Mouse (Mus musculus) CD4-positive helper T cell, adult 2 months (primary cell): ENCODE measurements around the gene Adamts12.

ENCODE experiments used
- DNase-seq: peaks from one replicate; pipeline ENCODE4 v3.0.0-alpha.2; 2012; ENCODE audit warnings: low read depth, missing footprints, low spot score

Adamts12 gene

GRCm38 (mm10) chr15:11287780-11288179 is 223.2 kb downstream of the Adamts12 start:
- DNase-seq = no peak

GRCm38 (mm10) chr15:11292246-11292645 is 227.7 kb downstream of the Adamts12 start:
- no peak for DNase-seq

DNA sequence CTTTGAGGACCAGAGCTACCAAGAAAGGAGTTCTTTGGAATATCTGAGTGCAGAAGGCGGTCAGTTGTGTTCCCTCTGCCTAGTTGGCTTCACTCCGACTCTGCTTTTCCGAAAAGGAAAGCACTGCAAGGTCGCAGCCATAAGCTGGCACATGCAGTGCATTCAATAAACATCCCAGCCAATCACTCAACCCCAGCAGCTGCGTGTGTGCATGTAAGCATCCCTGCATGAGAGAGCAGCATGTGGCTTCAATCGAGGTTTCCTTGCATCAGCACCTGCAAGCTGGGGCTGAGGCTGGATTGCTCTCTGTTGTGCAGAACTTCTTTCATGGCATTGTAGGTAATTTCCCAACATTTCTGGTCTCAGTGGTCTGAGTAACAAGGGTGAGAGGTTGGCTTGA is 230.4 kb downstream of the Adamts12 start:
- DNase-seq = no peak

- DNase-seq = no peak
Observed at GRCm38 (mm10) chr15:11297960-11298359, 233.4 kb downstream of the Adamts12 start.

- DNase-seq = no peak
Observed at GRCm38 (mm10) chr15:11317077-11317476, 252.5 kb downstream of the Adamts12 start.

GRCm38 (mm10) chr15:11320481-11320880 is 255.9 kb downstream of the Adamts12 start:
- DNase-seq = peak; percentile 31

DNA sequence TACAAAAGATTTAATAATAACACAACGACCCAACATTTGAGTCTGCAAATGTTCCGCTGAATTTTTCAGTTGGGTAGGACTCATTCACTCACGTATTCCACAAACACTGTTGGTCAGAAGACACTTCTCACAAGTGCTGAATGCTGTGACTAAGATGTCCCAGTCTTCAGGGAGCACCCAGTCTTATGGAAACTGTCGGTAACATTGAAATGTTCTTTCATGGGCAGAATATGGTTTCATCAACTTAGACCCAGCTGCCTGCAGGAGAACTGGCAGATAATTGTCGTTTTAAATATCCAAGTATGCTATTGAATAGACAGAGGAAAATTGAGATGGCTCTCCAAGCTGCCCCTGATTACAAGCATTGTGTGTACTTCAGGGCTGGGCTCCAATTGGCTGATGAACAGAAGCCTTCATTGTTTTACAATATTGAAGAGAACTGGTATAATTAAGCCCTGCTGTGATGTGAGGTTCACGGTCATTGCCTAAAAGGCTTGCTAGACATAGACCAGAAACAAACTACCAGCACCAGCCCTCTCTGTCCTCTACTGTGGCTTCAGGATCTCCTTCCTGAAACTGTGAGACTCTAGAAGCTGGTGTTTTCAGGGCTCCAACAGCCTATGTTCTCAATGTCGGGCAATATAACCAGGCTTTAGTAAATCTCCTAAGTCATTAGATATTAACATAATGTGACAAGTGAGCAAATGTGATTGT is 275.0 kb downstream of the Adamts12 start:
- DNase-seq = no peak

- DNase-seq = no peak
Observed at GRCm38 (mm10) chr15:11355865-11356264, 291.3 kb downstream of the Adamts12 start.

DNA sequence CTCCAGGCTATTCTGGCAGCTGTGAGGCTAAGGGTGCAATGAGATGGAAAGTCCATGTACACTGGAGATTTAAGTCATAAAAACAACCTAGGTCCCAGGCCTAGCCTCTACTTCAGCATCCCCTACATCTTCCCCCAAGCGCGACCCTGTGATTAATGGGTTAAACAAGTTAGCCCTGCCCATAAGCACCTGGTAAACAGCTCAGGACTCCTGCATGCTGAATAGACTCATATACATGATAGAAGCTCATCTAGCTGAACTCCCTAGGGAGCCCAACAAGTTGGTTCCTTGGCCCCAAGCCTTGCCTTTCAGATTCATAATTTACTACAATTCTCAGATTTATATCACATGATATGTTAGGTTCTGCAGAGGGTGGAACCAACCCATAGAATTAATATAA is 292.9 kb downstream of the Adamts12 start:
- no peak for DNase-seq

GRCm38 (mm10) chr15:11360888-11361287 is 296.3 kb downstream of the Adamts12 start:
- DNase-seq = no peak

GRCm38 (mm10) chr15:11361824-11362223 is 297.2 kb downstream of the Adamts12 start:
- DNase-seq = no peak

- no peak for DNase-seq
Observed at GRCm38 (mm10) chr15:11364112-11364511, 299.5 kb downstream of the Adamts12 start.

DNA sequence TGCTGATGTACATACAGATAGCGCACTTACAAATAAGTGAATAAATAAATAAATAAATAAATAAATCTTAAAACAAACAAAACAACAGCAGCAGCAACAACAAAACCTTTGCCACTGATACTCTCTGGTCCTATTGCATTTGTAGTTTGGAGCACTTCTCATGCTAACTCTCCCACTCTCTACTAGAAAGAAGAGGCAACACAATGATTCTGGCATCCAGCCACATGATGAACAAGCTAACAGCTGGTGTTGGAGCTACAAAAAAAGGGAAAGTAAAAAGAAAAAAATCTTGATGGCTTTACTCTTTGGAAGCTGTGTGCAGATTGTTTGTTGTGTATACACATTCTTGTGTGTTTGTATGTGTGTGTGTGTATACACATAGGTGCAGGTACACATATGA is 300.2 kb downstream of the Adamts12 start:
- no peak for DNase-seq

DNA sequence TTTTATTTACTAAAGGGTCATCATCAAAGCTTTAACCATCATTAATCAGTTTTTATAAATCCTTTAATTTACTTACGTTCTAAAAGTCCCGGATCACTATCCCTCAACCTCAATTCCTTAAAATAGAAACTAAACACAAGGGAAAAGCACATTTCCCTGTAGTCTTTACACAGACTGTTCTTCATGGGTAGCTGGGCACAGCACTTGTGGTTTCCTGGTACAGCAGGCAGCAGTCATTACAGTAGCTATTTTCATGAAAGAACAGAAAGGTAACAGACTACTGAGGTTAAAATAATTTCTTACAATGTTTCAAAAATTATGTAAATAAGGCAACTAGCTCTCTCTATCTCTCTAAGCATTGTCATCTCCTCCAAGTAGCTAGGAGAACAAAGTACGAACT is 305.0 kb downstream of the Adamts12 start:
- DNase-seq = no peak

DNA sequence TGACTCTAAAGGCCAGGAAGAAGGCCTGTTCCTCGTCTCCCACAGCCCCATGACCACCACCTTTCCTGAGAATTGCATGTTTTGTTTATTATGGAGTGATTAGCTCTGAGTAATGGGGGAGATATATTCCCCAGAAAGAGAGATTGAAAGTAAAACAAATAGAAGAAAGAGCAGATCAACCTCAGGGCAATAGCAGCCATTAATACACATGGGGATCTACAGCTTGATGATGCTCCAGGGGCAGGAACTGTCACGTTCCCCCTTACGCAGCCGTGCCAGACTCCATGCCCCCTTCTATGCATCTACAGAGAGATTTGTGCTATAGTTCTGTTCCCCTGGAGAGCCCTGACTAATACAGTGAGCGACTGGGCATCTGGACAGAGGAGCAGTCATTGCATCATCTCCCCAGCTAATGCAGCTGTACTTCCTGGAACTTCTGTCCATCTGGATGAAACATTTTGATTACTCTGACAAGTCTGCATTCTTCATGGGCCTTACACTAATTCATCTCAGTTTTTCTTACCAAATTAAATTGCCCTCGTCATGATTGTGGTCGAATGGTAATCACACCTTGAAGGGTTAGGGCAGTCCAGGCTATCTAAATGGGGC is 306.0 kb downstream of the Adamts12 start:
- no peak for DNase-seq

DNA sequence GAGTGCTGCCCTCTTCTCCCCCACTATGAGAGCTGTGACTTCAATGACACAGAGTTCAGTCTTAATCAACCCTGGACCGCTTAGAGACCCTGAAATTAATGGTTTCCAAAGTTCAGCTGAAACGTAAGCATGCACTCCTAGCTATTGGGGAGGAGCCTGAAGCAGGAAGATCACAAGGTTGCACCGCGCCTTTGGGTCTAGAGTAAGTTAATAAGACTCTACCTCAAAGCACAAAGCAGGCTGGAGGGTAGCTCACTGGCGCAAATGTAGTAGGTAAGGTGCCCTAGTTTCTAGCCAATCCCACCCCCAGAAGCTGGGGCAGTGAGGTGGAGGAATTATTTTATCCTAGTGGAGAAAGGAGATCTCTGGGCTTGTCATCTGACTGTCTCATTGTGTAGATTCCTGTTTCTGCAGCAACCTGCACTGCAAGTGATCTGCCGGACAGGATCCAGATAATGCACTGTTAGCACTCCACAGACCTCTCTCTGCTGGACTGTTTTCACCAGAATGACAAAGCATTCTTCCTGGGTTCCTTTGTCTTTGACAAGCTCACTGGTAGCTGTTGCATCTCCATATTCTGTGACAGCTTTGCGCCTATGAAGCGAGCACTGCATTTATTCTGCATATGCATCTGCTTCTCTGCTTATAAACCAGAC is 315.0 kb downstream of the Adamts12 start:
- no peak for DNase-seq

DNA sequence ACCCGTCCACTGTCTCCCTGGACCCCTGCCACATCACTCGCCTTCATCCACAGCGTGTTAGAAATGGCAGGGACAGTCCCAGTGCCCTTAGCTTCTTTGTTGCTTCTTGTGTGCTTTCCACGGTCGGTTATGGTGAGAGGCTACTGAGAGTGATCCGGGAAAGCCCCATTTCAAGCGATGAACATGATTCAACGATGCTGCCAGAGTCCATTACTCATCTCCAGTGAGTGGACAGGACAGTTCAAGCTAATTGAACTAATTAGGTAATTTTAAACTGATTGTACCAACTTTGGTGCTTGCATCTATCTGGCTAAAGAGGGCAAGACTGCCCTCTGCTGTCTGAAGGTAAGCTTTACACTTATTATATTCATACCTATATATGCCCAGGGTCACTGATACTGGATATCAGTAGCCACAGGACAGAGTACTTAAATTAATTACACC is 315.5 kb downstream of the Adamts12 start:
- DNase-seq = peak; percentile 35

DNA sequence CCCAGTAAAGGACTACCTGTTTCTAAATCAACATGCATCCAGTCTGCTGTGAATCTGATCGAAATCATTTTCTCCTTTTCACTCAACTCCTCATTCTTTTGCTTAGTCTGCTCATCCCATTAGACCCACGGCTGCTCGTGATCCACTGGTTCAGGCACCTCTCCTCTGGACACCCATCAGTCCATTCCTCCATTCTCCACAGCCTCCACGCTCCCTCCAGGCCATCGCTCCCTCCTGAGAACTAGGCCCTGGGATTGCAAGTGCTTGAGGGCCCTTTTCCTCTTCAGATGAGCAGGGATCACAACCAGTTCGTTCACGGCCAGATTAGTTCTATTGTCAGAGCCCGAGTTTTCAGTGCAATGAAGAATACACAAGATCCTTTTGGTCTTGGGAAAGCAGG is 316.0 kb downstream of the Adamts12 start:
- no peak for DNase-seq

DNA sequence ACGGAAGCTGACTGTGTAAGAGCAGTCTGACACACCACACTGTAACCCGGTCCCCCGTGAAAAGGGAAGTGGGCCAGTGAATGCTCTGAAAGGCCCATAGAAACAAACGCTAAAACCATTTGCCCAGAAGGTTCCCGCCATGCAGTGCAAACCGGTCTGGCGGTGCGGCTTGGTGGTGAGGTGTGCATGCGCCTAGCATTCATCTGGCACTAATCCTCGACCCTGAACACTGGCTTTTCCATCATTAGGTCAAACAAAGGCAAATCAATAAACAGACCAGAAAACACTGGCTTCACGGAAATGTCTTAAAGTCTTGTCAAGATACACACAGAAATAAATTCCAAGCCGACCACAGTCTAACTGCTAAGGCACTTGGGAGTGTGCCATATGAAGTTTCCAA is 318.0 kb downstream of the Adamts12 start:
- no peak for DNase-seq

- no peak for DNase-seq
Observed at GRCm38 (mm10) chr15:11383796-11384195, 319.2 kb downstream of the Adamts12 start.

GRCm38 (mm10) chr15:11392903-11393302 is 328.3 kb downstream of the Adamts12 start:
- no peak for DNase-seq

- DNase-seq = no peak
Observed at GRCm38 (mm10) chr15:11396421-11396820, 331.8 kb downstream of the Adamts12 start.
